Mouse (Mus musculus) hindbrain, postnatal 0 days (tissue): ENCODE results near the gene Dab2ip. TPM values are rescaled to one million over a fixed set of nuclear protein-coding genes. Genes with fewer than 3 reads are reported as not detected.

ENCODE experiments used
- ATAC-seq: fragments of 200-750 bp; cut with Nextera tagmentation; 2 replicates; pipeline ENCODE4 v1.8.0; 2017; ENCODE audit warnings: mild to moderate bottlenecking, moderate TSS enrichment, moderate library complexity
- DNase-seq: peaks from one replicate; pipeline ENCODE4 v3.0.0-alpha.2; 2015; ENCODE audit warnings: low spot score
- H3K27ac ChIP-seq: fragments of 300-500 bp; sonication (generic); 2 replicates; pipeline ENCODE4 v1.5.1; 2014; ENCODE audit warnings: mild to moderate bottlenecking
- H3K27me3 ChIP-seq: fragments of 300-500 bp; sonication (generic); 2 replicates; pipeline ENCODE4 v1.6.1; 2014; ENCODE audit warnings: low read length, mixed read lengths; ENCODE audit not compliant: insufficient read depth
- H3K36me3 ChIP-seq: fragments of 300-500 bp; sonication (generic); 2 replicates; pipeline ENCODE4 v1.6.1; 2014; ENCODE audit warnings: low read length, mixed read lengths; ENCODE audit not compliant: insufficient read depth
- H3K4me1 ChIP-seq: fragments of 300-500 bp; sonication (generic); 2 replicates; pipeline ENCODE4 v1.6.1; 2014; ENCODE audit warnings: antibody characterized with exemption, low read length, mixed read lengths; ENCODE audit not compliant: insufficient read depth
- H3K4me2 ChIP-seq: fragments of 300-500 bp; sonication (generic); 2 replicates; pipeline ENCODE4 v1.6.1; 2014; ENCODE audit warnings: low read depth, mild to moderate bottlenecking, low read length, moderate library complexity, mixed read lengths
- H3K4me3 ChIP-seq: fragments of 300-500 bp; sonication (generic); 2 replicates; pipeline ENCODE4 v1.5.1; 2014; ENCODE audit warnings: low read length
- H3K9ac ChIP-seq: fragments of 300-500 bp; sonication (generic); replicated peaks from 2 replicates; pipeline ENCODE4 v1.6.1; 2014; ENCODE audit warnings: mild to moderate bottlenecking, low read length, moderate library complexity, mixed read lengths
- H3K9me3 ChIP-seq: fragments of 300-500 bp; sonication (generic); 2 replicates; pipeline ENCODE4 v1.6.1; 2016; ENCODE audit warnings: low read length, mixed read lengths
- CTCF ChIP-seq: IDR thresholded peaks from 2 replicates; pipeline ENCODE4 v1.5.1; 2016; ENCODE audit warnings: antibody characterized with exemption, control low read depth, low read depth
- WGBS: fragments of 180-500 bp; shearing (Covaris S2); extraction: QIAGEN DNeasy Blood & Tissue Kit; methylation state at CpG from one replicate; pipeline ENCODE4 v1.1.7; 2014; 5-methylcytosine and 5-hydroxymethylcytosine counted together
- polyA plus RNA-seq: library from polyadenylated mRNA; unstranded; fragments of >200 nt; fragmentation: Nextera tagmentation; extraction: Ambion mirVana; gene quantifications from 2 replicates; pipeline ENCODE4 v1.2.1, GENCODE M21; 2015
- total RNA-seq: library from RNA; depleted of rRNA; stranded (reverse); fragments of >200 nt; gene quantifications from 2 replicates; pipeline ENCODE4 v1.2.3, GENCODE M21; 2014

Dab2ip gene
- total and polyA plus RNA-seq, 2 experiments from 2014 or later = 64.5 to 161 TPM

- Histone ChIP-seq H3K27ac (no peak overlapping the region), H3K4me3 (no peak overlapping the region), H3K4me1 (peaks cover 10% of the 10 kb centered on the region; the same call in 1 of the 2 replicates), H3K9ac (no peak overlapping the region), H3K27me3 (no peaks in the 10 kb centered on the region), H3K9me3 (no peaks in the 10 kb centered on the region), H3K4me2 (no peak overlapping the region), H3K36me3 (no peaks in the 10 kb centered on the region)
- 70% methylated on average over 5 of the region's 5 CpGs for WGBS
- ATAC-seq (no peak), DNase-seq (no peak)
- no peak for TF ChIP-seq CTCF
These were observed 1.1 kb upstream of the Dab2ip start for GRCm38 (mm10) chr2:35556918-35557486.

- no peaks in the 10 kb centered on the region for H3K9me3 ChIP-seq
- no peak for TF ChIP-seq CTCF
- no peak for ATAC-seq
- no peak overlapping the region for H3K4me3 ChIP-seq
- H3K4me1 ChIP-seq = peaks cover 10% of the 10 kb centered on the region; the same call in 1 of the 2 replicates
- no peaks in the 10 kb centered on the region for H3K27me3 ChIP-seq
- peak overlapping the region; percentile 9; the same call in 1 of the 2 replicates for H3K9ac ChIP-seq
- H3K36me3 ChIP-seq = no peaks in the 10 kb centered on the region
- H3K27ac ChIP-seq = 0 out of 2 replicates have a peak overlapping the region, but pooled peaks have one; percentile 15
- peak overlapping the region; percentile 16; the same call in 1 of the 2 replicates for H3K4me2 ChIP-seq
- no peak for DNase-seq
- 42% methylated on average over 4 of the region's 4 CpGs for WGBS
These were observed 922 bp downstream of the Dab2ip start for GRCm38 (mm10) chr2:35558826-35559550.

- H3K9ac ChIP-seq = no peak overlapping the region
- H3K4me1 ChIP-seq = peaks cover 10% of the 10 kb centered on the region; the same call in 1 of the 2 replicates
- peak; percentile 50; the same call in 1 of the 2 replicates for ATAC-seq
- 41% methylated on average over 2 of the region's 2 CpGs for WGBS
- H3K4me3 ChIP-seq = no peak overlapping the region
- H3K27ac ChIP-seq = no peak overlapping the region
- no peaks in the 10 kb centered on the region for H3K27me3 ChIP-seq
- no peak for TF ChIP-seq CTCF
- no peaks in the 10 kb centered on the region for H3K9me3 ChIP-seq
- peak; percentile 47 for DNase-seq
- H3K36me3 ChIP-seq = no peaks in the 10 kb centered on the region
- no peak overlapping the region for H3K4me2 ChIP-seq
These were observed 1.4 kb downstream of the Dab2ip start for GRCm38 (mm10) chr2:35559551-35559835.

- ATAC-seq (no peak), DNase-seq (no peak)
- Histone ChIP-seq H3K27me3 (no peaks in the 10 kb centered on the region), H3K36me3 (no peaks in the 10 kb centered on the region), H3K9ac (no peak overlapping the region), H3K4me1 (peaks cover 6% of the 10 kb centered on the region; the same call in 1 of the 2 replicates), H3K27ac (no peak overlapping the region), H3K4me2 (no peak overlapping the region), H3K9me3 (no peaks in the 10 kb centered on the region), H3K4me3 (no peak overlapping the region)
- TF ChIP-seq CTCF = no peak
- WGBS = 80% methylated on average over 4 of the region's 4 CpGs
These were observed 5.7 kb downstream of the Dab2ip start for GRCm38 (mm10) chr2:35563722-35564121.

- H3K4me3 ChIP-seq = no peak overlapping the region
- H3K27me3 ChIP-seq = no peaks in the 10 kb centered on the region
- H3K4me1 ChIP-seq = no peaks in the 10 kb centered on the region
- H3K27ac ChIP-seq = no peak overlapping the region
- no peak overlapping the region for H3K4me2 ChIP-seq
- no peaks in the 10 kb centered on the region for H3K36me3 ChIP-seq
- TF ChIP-seq CTCF = no peak
- DNase-seq (no peak), ATAC-seq (no peak)
- 86% methylated on average over 6 of the region's 6 CpGs for WGBS
- H3K9me3 ChIP-seq = no peaks in the 10 kb centered on the region
- no peak overlapping the region for H3K9ac ChIP-seq
These were observed 7.2 kb downstream of the Dab2ip start for GRCm38 (mm10) chr2:35565051-35565836.

- Histone ChIP-seq H3K36me3 (no peaks in the 10 kb centered on the region), H3K4me2 (no peak overlapping the region), H3K4me3 (no peak overlapping the region), H3K9me3 (no peaks in the 10 kb centered on the region), H3K4me1 (peaks cover 6% of the 10 kb centered on the region; the same call in 1 of the 2 replicates), H3K27ac (no peak overlapping the region), H3K9ac (no peak overlapping the region), H3K27me3 (no peaks in the 10 kb centered on the region)
- ATAC-seq (no peak), DNase-seq (no peak)
- no peak for TF ChIP-seq CTCF
- 85% methylated on average over 11 of the region's 11 CpGs for WGBS
These were observed 9.1 kb downstream of the Dab2ip start for GRCm38 (mm10) chr2:35566957-35567693.
